Mouse (Mus musculus): ENCODE results near the gene Rasl10b.

Rasl10b gene

GRCm38 (mm10) chr11:83465976-83466375, 57.0 kb downstream of the Rasl10b start:
- DNase-seq (ENCODE audit: low read depth, low spot score) = no peak

DNA sequence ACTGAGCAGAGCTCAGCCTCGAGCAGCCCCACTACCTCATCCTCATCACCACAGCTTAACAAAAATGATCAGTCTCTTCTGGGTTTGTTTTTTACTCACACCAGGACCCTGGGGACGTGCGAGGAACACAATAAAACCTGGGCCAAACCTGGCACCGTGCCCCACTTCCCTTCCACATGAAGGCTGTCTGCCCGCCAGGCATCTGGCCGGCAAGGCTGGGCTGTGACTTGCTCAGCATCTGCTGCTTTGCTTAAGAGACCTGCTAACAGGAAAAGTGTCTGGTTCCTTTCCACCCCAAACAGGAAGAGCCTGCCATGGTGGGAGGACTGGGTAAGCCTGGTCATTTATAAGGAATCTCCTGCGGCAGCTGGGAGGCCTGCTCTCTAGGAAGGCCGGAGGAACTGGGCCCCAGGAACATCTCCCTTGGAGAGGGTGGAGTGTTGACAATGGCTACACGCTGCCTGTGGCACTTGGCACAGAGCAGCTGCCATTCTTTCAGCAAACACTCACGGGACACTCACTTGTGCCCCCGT, 58.2 kb downstream of the Rasl10b start:
- DNase-seq (ENCODE audit: low read depth, low spot score) = no peak

- DNase-seq (ENCODE audit: low read depth, low spot score) = no peak
Measured at GRCm38 (mm10) chr11:83468765-83469164, 59.8 kb downstream of the Rasl10b start.
